Mouse (Mus musculus): Measurements from ENCODE around the gene Rrp15. TPM values are rescaled to one million over a fixed set of nuclear protein-coding genes. Genes with fewer than 3 reads are reported as not detected.
"Not testable (repeated sequence)": the region's sequence is repeated elsewhere in the genome, so short reads cannot be mapped to it uniquely, and the experiment has no call there.

Rrp15 gene
- polyA plus RNA-seq, 1 experiment from 2014 or later: 56.4 TPM

DNA sequence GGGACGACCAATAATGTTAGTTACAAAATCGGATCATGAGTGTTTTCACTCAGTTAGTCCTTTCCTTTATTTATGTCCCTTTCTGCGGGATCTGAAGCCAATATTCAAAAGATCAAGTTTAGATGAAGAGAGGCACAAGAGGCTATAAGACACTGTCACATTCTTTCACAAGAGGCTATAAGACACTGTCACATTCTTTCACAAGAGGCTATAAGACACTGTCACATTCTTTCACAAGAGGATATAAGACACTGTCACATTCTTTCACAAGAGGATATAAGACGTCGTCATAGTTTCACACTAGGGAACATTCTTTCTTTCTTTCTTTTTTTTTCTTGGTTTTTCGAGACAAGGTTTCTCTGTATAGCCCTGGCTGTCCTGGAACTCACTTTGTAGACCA, 14.3 kb upstream of the Rrp15 start:
- not testable (repeated sequence) for H3K27ac ChIP-seq (ENCODE audit: low read length); H3K9me3 ChIP-seq (ENCODE audit: control insufficient read depth, low read length); H3K4me1 ChIP-seq (replicated peaks; ENCODE audit: control insufficient read depth, insufficient read depth, low read length); H3K4me2 ChIP-seq (ENCODE audit: low read depth, low read length); H3K27me3 ChIP-seq (ENCODE audit: control insufficient read depth, insufficient read depth, low read depth, low read length); H3K4me3 ChIP-seq (ENCODE audit: low read length); ATAC-seq (ENCODE audit: low read depth); H3K36me3 ChIP-seq (ENCODE audit: control insufficient read depth, insufficient read depth, low read length); H3K9ac ChIP-seq (ENCODE audit: low read length)
- WGBS: 57% methylated on average over 6 of the region's 6 CpGs

DNA sequence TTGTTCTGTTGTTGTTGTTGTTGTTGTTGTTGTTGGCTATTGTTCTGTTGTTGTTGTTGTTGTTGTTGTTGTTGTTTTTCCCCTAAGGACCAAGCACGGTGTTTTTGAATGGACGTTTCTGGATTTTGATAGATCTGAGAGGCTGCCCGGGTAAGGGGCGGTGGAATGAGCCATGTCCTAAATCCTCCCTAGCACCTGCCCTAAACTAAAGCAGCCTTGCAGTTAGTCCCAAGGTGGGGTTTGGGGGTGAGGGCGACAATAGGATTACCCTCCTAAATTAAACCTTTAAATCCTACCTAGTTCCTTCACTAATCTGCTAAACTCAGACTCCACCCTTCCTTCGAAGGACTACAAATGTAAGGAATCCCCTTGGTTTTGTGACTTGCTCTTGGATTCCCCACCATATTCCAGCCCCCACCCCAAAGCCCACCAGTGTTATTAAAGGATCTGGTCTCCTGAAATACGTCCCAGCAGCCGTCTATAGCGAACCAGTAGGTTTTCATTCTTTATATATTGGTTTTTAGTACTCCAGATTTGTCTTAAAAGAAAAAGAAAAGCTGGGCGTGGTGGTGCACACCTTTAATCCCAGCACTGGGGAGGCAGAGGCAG, 621 bp upstream of the Rrp15 start:
- peak overlapping the region; percentile 77 for H3K4me3 ChIP-seq (ENCODE audit: low read length)
- peaks cover 15% of the 10 kb centered on the region; the same call in 1 of the 2 replicates for H3K4me1 ChIP-seq (replicated peaks; ENCODE audit: control insufficient read depth, insufficient read depth, low read length)
- peak overlapping the region; percentile 82 for H3K9ac ChIP-seq (ENCODE audit: low read length)
- H3K36me3 ChIP-seq (ENCODE audit: control insufficient read depth, insufficient read depth, low read length): no peaks in the 10 kb centered on the region; the same call in 1 of the 2 replicates
- ATAC-seq (ENCODE audit: low read depth): peak; percentile 59
- H3K9me3 ChIP-seq (ENCODE audit: control insufficient read depth, low read length): no peaks in the 10 kb centered on the region
- 28% methylated on average over 10 of the region's 10 CpGs for WGBS
- peak overlapping the region; percentile 73; the same call in 1 of the 2 replicates for H3K27ac ChIP-seq (ENCODE audit: low read length)
- H3K27me3 ChIP-seq (ENCODE audit: control insufficient read depth, insufficient read depth, low read depth, low read length): no peaks in the 10 kb centered on the region
- H3K4me2 ChIP-seq (ENCODE audit: low read depth, low read length): peak overlapping the region; percentile 66

DNA sequence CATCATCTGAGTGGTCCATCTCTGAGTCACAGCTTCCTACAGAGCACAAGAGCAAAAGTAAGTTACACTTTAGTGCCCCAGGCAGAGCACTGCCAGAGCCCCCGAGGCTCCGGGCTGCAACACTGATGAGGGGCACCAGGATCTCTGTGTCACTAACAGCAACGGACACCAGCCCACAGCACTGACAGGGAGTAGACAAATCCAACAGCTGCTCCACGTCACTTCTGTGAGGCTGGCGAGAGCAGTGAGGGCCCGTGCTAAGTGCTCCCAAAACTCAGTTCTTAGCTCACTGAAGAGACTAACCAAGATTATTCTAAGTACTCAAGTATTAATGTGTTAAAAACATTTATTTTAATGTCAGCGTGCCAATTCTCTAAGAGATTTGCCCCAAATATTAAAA, 9.3 kb downstream of the Rrp15 start:
- Histone ChIP-seq H3K27ac (ENCODE audit: low read length) (no peak overlapping the region), H3K4me3 (ENCODE audit: low read length) (no peak overlapping the region), H3K36me3 (ENCODE audit: control insufficient read depth, insufficient read depth, low read length) (peaks cover 21% of the 10 kb centered on the region), H3K4me1 (replicated peaks; ENCODE audit: control insufficient read depth, insufficient read depth, low read length) (0 out of 2 replicates have a peak, but pooled peaks cover 2% of the 10 kb centered on the region), H3K4me2 (ENCODE audit: low read depth, low read length) (no peak overlapping the region), H3K9ac (ENCODE audit: low read length) (no peak overlapping the region), H3K27me3 (ENCODE audit: control insufficient read depth, insufficient read depth, low read depth, low read length) (no peaks in the 10 kb centered on the region), H3K9me3 (ENCODE audit: control insufficient read depth, low read length) (no peaks in the 10 kb centered on the region)
- 58% methylated on average over 7 of the region's 7 CpGs for WGBS
- ATAC-seq (ENCODE audit: low read depth): no peak

DNA sequence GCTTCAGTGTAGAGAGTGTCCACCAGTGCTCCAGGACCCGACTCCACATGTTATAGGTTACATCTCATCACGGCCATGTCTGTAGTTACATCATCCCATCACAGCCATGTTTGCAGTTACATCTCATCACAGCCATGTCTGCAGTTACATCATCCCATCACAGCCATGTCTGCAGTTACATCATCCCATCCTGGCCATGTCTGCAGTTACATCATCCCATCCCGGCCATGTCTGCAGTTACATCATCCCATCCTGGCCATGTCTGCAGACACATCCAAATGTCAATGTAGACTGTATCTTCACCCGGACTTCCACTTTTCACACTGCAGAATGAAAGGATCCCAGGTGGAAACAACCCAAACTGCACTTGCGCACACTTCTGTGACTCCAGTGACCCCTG, 13.6 kb downstream of the Rrp15 start:
- Histone ChIP-seq H3K4me1 (replicated peaks; ENCODE audit: control insufficient read depth, insufficient read depth, low read length) (no peaks in the 10 kb centered on the region), H3K9ac (ENCODE audit: low read length) (no peak overlapping the region), H3K36me3 (ENCODE audit: control insufficient read depth, insufficient read depth, low read length) (peaks cover 23% of the 10 kb centered on the region), H3K27me3 (ENCODE audit: control insufficient read depth, insufficient read depth, low read depth, low read length) (no peaks in the 10 kb centered on the region), H3K4me3 (ENCODE audit: low read length) (no peak overlapping the region), H3K4me2 (ENCODE audit: low read depth, low read length) (no peak overlapping the region), H3K9me3 (ENCODE audit: control insufficient read depth, low read length) (no peaks in the 10 kb centered on the region), H3K27ac (ENCODE audit: low read length) (no peak overlapping the region)
- WGBS: 88% methylated on average over 5 of the region's 5 CpGs
- ATAC-seq (ENCODE audit: low read depth): no peak

- Histone ChIP-seq H3K9ac (ENCODE audit: low read length) (no peak overlapping the region), H3K4me3 (ENCODE audit: low read length) (no peak overlapping the region), H3K27me3 (ENCODE audit: control insufficient read depth, insufficient read depth, low read depth, low read length) (no peaks in the 10 kb centered on the region), H3K9me3 (ENCODE audit: control insufficient read depth, low read length) (no peaks in the 10 kb centered on the region), H3K36me3 (ENCODE audit: control insufficient read depth, insufficient read depth, low read length) (peaks cover 17% of the 10 kb centered on the region), H3K4me1 (replicated peaks; ENCODE audit: control insufficient read depth, insufficient read depth, low read length) (no peaks in the 10 kb centered on the region), H3K4me2 (ENCODE audit: low read depth, low read length) (no peak overlapping the region), H3K27ac (ENCODE audit: low read length) (no peak overlapping the region)
- WGBS: 91% methylated on average over 8 of the region's 8 CpGs
- ATAC-seq (ENCODE audit: low read depth): no peak
These were observed 16.1 kb downstream of the Rrp15 start for GRCm38 (mm10) chr1:186733052-186733451.

DNA sequence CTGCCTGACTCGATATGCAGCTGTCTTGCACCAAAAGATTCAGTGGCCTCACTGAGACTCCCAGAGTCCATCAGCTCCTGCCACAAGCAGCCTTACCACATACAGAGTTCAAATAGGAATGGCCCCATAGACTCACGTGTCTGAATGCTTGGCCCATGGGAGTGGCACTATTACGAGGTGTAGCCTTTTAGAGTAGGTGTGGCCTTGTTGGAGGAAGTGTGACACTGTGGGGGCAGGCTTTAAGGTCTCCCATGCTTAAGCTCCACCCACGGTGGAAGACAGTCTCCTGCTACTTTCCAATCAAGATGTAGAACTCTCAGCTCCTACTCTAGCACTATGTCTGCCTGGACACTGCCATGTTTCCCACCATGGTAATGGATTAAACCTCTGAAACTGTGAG, 20.4 kb downstream of the Rrp15 start:
- H3K9me3 ChIP-seq (ENCODE audit: control insufficient read depth, low read length): no peaks in the 10 kb centered on the region
- H3K27ac ChIP-seq (ENCODE audit: low read length): no peak overlapping the region
- H3K9ac ChIP-seq (ENCODE audit: low read length): no peak overlapping the region
- H3K27me3 ChIP-seq (ENCODE audit: control insufficient read depth, insufficient read depth, low read depth, low read length): no peaks in the 10 kb centered on the region
- H3K4me3 ChIP-seq (ENCODE audit: low read length): no peak overlapping the region
- H3K4me1 ChIP-seq (replicated peaks; ENCODE audit: control insufficient read depth, insufficient read depth, low read length): no peaks in the 10 kb centered on the region
- no peak overlapping the region for H3K4me2 ChIP-seq (ENCODE audit: low read depth, low read length)
- H3K36me3 ChIP-seq (ENCODE audit: control insufficient read depth, insufficient read depth, low read length): peaks cover 3% of the 10 kb centered on the region; the same call in 1 of the 2 replicates
- ATAC-seq (ENCODE audit: low read depth): no peak
- 60% methylated on average over 4 of the region's 4 CpGs for WGBS

GRCm38 (mm10) chr1:186726117-186726516, 23.0 kb downstream of the Rrp15 start:
- no peak overlapping the region for H3K27ac ChIP-seq (ENCODE audit: low read length)
- no peak for ATAC-seq (ENCODE audit: low read depth)
- peaks cover 2% of the 10 kb centered on the region for H3K4me1 ChIP-seq (replicated peaks; ENCODE audit: control insufficient read depth, insufficient read depth, low read length)
- H3K9ac ChIP-seq (ENCODE audit: low read length): no peak overlapping the region
- H3K36me3 ChIP-seq (ENCODE audit: control insufficient read depth, insufficient read depth, low read length): no peaks in the 10 kb centered on the region
- no peaks in the 10 kb centered on the region for H3K9me3 ChIP-seq (ENCODE audit: control insufficient read depth, low read length)
- H3K27me3 ChIP-seq (ENCODE audit: control insufficient read depth, insufficient read depth, low read depth, low read length): no peaks in the 10 kb centered on the region
- H3K4me2 ChIP-seq (ENCODE audit: low read depth, low read length): no peak overlapping the region
- no peak overlapping the region for H3K4me3 ChIP-seq (ENCODE audit: low read length)
- WGBS: 79% methylated on average over 7 of the region's 7 CpGs

GRCm38 (mm10) chr1:186722299-186722698, 26.9 kb downstream of the Rrp15 start:
- H3K27me3 ChIP-seq (ENCODE audit: control insufficient read depth, insufficient read depth, low read depth, low read length): no peaks in the 10 kb centered on the region
- H3K4me1 ChIP-seq (replicated peaks; ENCODE audit: control insufficient read depth, insufficient read depth, low read length): peaks cover 5% of the 10 kb centered on the region
- H3K9ac ChIP-seq (ENCODE audit: low read length): no peak overlapping the region
- H3K36me3 ChIP-seq (ENCODE audit: control insufficient read depth, insufficient read depth, low read length): peaks cover 7% of the 10 kb centered on the region
- no peak overlapping the region for H3K27ac ChIP-seq (ENCODE audit: low read length)
- 0 out of 2 replicates have a peak, but pooled peaks have one; percentile 6 for ATAC-seq (ENCODE audit: low read depth)
- WGBS: 80% methylated on average over 9 of the region's 9 CpGs
- no peak overlapping the region for H3K4me2 ChIP-seq (ENCODE audit: low read depth, low read length)
- no peak overlapping the region for H3K4me3 ChIP-seq (ENCODE audit: low read length)
- no peaks in the 10 kb centered on the region for H3K9me3 ChIP-seq (ENCODE audit: control insufficient read depth, low read length)

DNA sequence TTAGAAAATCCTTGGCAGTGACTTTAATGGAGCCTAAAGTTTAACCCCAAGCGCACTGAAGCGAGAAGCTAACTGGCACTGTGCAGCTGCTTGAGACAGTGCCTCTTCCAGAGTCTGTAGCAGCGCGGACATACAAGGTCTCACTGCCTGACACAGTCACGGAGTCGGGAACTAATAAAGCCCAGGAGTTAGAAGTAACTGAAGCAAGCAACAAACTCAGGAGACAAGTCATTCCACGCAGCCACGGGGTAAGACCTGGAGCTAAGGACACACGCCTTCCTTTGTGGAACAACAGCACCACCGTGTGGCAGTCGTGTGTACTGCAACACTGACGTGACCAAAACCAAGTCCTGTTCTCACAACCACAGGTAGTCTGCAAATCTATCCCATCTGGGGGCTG, 27.3 kb downstream of the Rrp15 start:
- H3K27ac ChIP-seq (ENCODE audit: low read length): no peak overlapping the region
- peak; percentile 74 for ATAC-seq (ENCODE audit: low read depth)
- peaks cover 7% of the 10 kb centered on the region for H3K36me3 ChIP-seq (ENCODE audit: control insufficient read depth, insufficient read depth, low read length)
- no peak overlapping the region for H3K9ac ChIP-seq (ENCODE audit: low read length)
- H3K9me3 ChIP-seq (ENCODE audit: control insufficient read depth, low read length): no peaks in the 10 kb centered on the region
- H3K4me3 ChIP-seq (ENCODE audit: low read length): no peak overlapping the region
- WGBS: 25% methylated on average over 12 of the region's 12 CpGs
- peaks cover 5% of the 10 kb centered on the region for H3K4me1 ChIP-seq (replicated peaks; ENCODE audit: control insufficient read depth, insufficient read depth, low read length)
- H3K4me2 ChIP-seq (ENCODE audit: low read depth, low read length): no peak overlapping the region
- no peaks in the 10 kb centered on the region for H3K27me3 ChIP-seq (ENCODE audit: control insufficient read depth, insufficient read depth, low read depth, low read length)

- peaks cover 7% of the 10 kb centered on the region for H3K36me3 ChIP-seq (ENCODE audit: control insufficient read depth, insufficient read depth, low read length)
- H3K4me2 ChIP-seq (ENCODE audit: low read depth, low read length): no peak overlapping the region
- peaks cover 5% of the 10 kb centered on the region for H3K4me1 ChIP-seq (replicated peaks; ENCODE audit: control insufficient read depth, insufficient read depth, low read length)
- 93% methylated on average over 11 of the region's 11 CpGs for WGBS
- no peak overlapping the region for H3K9ac ChIP-seq (ENCODE audit: low read length)
- ATAC-seq (ENCODE audit: low read depth): no peak
- H3K9me3 ChIP-seq (ENCODE audit: control insufficient read depth, low read length): no peaks in the 10 kb centered on the region
- no peaks in the 10 kb centered on the region for H3K27me3 ChIP-seq (ENCODE audit: control insufficient read depth, insufficient read depth, low read depth, low read length)
- H3K4me3 ChIP-seq (ENCODE audit: low read length): no peak overlapping the region
- no peak overlapping the region for H3K27ac ChIP-seq (ENCODE audit: low read length)
These were observed 28.0 kb downstream of the Rrp15 start for GRCm38 (mm10) chr1:186721166-186721565.
